Mouse (Mus musculus): ENCODE measurements around the gene Cyp2e1. TPM values are rescaled to one million over a fixed set of nuclear protein-coding genes. Genes with fewer than 3 reads are reported as not detected.

Cyp2e1 gene
- polyA plus RNA-seq (2015; fragmentation: Nextera tagmentation; extraction: Ambion mirVana): not detected in 2 replicates

GRCm38 (mm10) chr7:140763447-140764020 lies at the start of gene Cyp2e1:
Gene Cyp2e1 (plus strand): TSS chr7:140763739.
- Histone ChIP-seq H3K9me3 (ENCODE audit: control insufficient read depth, low read length) (no peaks in the 10 kb centered on the region), H3K36me3 (ENCODE audit: control insufficient read depth, insufficient read depth, low read length) (no peaks in the 10 kb centered on the region), H3K27me3 (replicated peaks; ENCODE audit: control insufficient read depth, insufficient read depth, low read length) (no peaks in the 10 kb centered on the region), H3K4me3 (ENCODE audit: low read length) (no peak within 1 kb of the TSS), H3K9ac (ENCODE audit: low read depth, low read length) (no peak within 1 kb of the TSS), H3K4me2 (ENCODE audit: low read length) (no peak within 1 kb of the TSS), H3K4me1 (ENCODE audit: control insufficient read depth, insufficient read depth, low read depth, low read length) (no peaks in the 10 kb centered on the region), H3K27ac (ENCODE audit: low read depth, low read length) (no peak within 1 kb of the TSS)
- 89% methylated on average over 7 of the region's 7 CpGs for WGBS
- ATAC-seq: no peak

DNA sequence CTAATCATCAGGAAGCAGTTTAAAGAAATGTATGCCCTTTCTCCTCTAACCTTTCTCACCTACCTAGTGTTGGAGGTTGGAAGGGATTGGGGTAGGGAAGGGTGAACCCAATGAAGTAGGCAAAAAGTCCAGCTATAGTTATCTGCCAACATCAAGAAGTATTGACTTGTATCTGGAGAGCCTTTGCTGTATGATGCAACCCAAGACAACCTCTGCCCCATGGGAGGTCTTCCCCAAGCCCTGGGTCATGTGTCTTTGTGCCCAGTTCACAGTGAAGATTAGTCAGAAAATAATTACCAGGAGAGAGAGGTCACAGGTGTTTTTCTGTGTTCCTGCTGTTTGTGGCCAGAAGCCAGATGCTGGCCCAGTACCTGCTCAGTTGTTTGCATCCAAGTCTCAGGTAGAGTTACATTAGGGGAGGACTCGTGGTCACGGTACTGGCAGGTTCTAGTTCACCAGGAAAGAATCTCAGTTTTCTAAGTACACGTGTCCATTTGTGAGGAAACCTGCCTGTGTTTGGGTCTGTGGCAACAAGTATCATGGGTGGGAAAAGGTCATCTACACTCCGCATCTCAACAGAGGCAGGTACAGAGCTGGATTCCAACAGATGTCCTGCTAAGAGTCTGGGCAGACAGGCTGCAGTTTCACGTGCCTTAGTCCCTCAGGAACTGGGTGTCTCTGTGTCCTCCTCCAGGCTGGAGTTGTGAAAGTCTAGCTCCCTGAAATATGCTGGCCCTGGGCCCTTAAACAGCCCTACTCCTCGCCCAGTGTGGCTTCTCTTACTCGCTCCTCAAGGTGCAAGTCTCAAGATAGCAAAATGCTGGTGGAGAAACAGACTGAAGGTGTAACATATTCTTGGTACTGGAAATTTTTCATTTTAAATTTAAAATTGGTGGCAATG lies 46.1 kb upstream of the Cyp2e1 start:
- ATAC-seq: no peak

GRCm38 (mm10) chr7:140721095-140721494 lies 42.4 kb upstream of the Cyp2e1 start:
- H3K4me3 ChIP-seq (ENCODE audit: low read length): no peak overlapping the region
- H3K36me3 ChIP-seq (ENCODE audit: control insufficient read depth, insufficient read depth, low read length): no peaks in the 10 kb centered on the region
- H3K9me3 ChIP-seq (ENCODE audit: control insufficient read depth, low read length): no peaks in the 10 kb centered on the region
- no peaks in the 10 kb centered on the region for H3K4me1 ChIP-seq (ENCODE audit: control insufficient read depth, insufficient read depth, low read depth, low read length)
- H3K27me3 ChIP-seq (replicated peaks; ENCODE audit: control insufficient read depth, insufficient read depth, low read length): no peaks in the 10 kb centered on the region
- H3K4me2 ChIP-seq (ENCODE audit: low read length): no peak overlapping the region
- no peak overlapping the region for H3K27ac ChIP-seq (ENCODE audit: low read depth, low read length)
- WGBS: 81% methylated on average over 6 of the region's 6 CpGs
- no peak overlapping the region for H3K9ac ChIP-seq (ENCODE audit: low read depth, low read length)
- no peak for ATAC-seq

More for the DNA sequence above, 46.1 kb upstream of the Cyp2e1 start:
- H3K4me3 ChIP-seq (ENCODE audit: low read length): no peak overlapping the region
- no peaks in the 10 kb centered on the region for H3K36me3 ChIP-seq (ENCODE audit: control insufficient read depth, insufficient read depth, low read length)
- WGBS: 84% methylated on average over 7 of the region's 7 CpGs
- no peak overlapping the region for H3K9ac ChIP-seq (ENCODE audit: low read depth, low read length)
- H3K27me3 ChIP-seq (replicated peaks; ENCODE audit: control insufficient read depth, insufficient read depth, low read length): no peaks in the 10 kb centered on the region
- H3K4me2 ChIP-seq (ENCODE audit: low read length): no peak overlapping the region
- no peaks in the 10 kb centered on the region for H3K4me1 ChIP-seq (ENCODE audit: control insufficient read depth, insufficient read depth, low read depth, low read length)
- no peak overlapping the region for H3K27ac ChIP-seq (ENCODE audit: low read depth, low read length)
- H3K9me3 ChIP-seq (ENCODE audit: control insufficient read depth, low read length): no peaks in the 10 kb centered on the region

DNA sequence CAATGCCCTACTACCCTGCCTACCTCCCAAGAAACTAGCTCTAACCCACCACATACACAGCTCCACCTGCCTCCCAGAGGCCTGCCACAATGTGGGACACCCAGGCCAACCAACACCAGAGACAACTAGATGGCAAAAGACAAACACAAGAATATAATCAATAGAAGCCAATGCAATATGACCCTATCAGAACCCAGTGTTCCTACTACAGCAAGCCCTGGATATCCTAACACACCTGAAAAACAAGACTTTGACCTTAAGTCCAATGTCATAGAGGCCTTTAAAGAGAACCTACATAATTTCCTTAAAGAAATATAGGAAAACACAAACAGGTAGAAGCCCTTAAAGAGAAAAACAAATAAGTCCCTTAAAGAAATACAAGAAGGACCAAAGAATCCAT lies 38.0 kb upstream of the Cyp2e1 start:
- no peaks in the 10 kb centered on the region for H3K4me1 ChIP-seq (ENCODE audit: control insufficient read depth, insufficient read depth, low read depth, low read length)
- no peaks in the 10 kb centered on the region; the same call in 1 of the 2 replicates for H3K9me3 ChIP-seq (ENCODE audit: control insufficient read depth, low read length)
- no peak overlapping the region for H3K9ac ChIP-seq (ENCODE audit: low read depth, low read length)
- H3K4me3 ChIP-seq (ENCODE audit: low read length): no peak overlapping the region
- no peak for ATAC-seq
- H3K27ac ChIP-seq (ENCODE audit: low read depth, low read length): no peak overlapping the region
- H3K4me2 ChIP-seq (ENCODE audit: low read length): no peak overlapping the region
- H3K27me3 ChIP-seq (replicated peaks; ENCODE audit: control insufficient read depth, insufficient read depth, low read length): no peaks in the 10 kb centered on the region
- H3K36me3 ChIP-seq (ENCODE audit: control insufficient read depth, insufficient read depth, low read length): no peaks in the 10 kb centered on the region

DNA sequence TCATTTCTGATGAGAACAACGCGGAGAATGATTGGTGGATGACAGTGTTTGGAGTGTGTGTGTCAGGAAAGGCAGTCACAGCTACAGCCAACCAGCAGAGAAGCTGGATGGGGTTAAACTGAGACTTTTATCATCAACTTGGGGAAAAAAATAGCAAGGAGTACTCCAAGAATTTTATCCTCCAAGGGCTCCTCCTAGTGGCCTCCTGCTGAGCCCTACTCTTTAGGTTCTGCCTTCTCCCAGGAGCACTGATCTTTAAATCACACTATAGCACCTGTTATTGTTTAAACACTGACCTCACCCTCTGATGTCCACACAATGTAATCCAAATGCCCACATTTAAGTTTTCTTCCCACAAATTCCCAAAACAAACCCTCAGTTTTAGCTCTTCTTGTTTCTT lies 30.4 kb upstream of the Cyp2e1 start:
- no peak overlapping the region for H3K4me2 ChIP-seq (ENCODE audit: low read length)
- no peaks in the 10 kb centered on the region for H3K36me3 ChIP-seq (ENCODE audit: control insufficient read depth, insufficient read depth, low read length)
- H3K4me3 ChIP-seq (ENCODE audit: low read length): no peak overlapping the region
- no peaks in the 10 kb centered on the region for H3K27me3 ChIP-seq (replicated peaks; ENCODE audit: control insufficient read depth, insufficient read depth, low read length)
- no peaks in the 10 kb centered on the region for H3K4me1 ChIP-seq (ENCODE audit: control insufficient read depth, insufficient read depth, low read depth, low read length)
- H3K9me3 ChIP-seq (ENCODE audit: control insufficient read depth, low read length): no peaks in the 10 kb centered on the region
- ATAC-seq: no peak
- H3K9ac ChIP-seq (ENCODE audit: low read depth, low read length): no peak overlapping the region
- 72% methylated on average over 2 of the region's 2 CpGs for WGBS
- no peak overlapping the region for H3K27ac ChIP-seq (ENCODE audit: low read depth, low read length)

DNA sequence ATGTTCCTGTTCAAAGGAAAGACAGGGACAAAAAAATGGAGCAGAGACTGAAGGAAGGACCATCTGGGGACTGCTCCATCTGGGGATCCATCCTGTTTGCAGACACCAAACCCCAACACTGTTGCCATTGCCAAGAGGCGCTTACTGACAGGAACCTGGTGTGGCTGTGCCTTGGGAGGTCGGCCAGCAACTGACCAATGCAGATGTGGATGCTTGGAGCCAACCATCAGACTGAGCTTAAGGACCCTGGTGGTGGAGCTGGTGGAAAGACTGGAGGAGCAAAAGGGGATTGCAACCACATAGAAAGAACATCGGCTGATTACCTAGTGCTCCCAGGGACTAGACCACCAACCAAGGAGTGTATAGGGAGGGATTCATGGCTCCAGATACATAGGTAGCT lies 16.1 kb upstream of the Cyp2e1 start:
- Histone ChIP-seq H3K4me3 (ENCODE audit: low read length) (no peak overlapping the region), H3K36me3 (ENCODE audit: control insufficient read depth, insufficient read depth, low read length) (no peaks in the 10 kb centered on the region), H3K27me3 (replicated peaks; ENCODE audit: control insufficient read depth, insufficient read depth, low read length) (no peaks in the 10 kb centered on the region), H3K9ac (ENCODE audit: low read depth, low read length) (no peak overlapping the region), H3K4me2 (ENCODE audit: low read length) (no peak overlapping the region), H3K27ac (ENCODE audit: low read depth, low read length) (no peak overlapping the region), H3K9me3 (ENCODE audit: control insufficient read depth, low read length) (no peaks in the 10 kb centered on the region), H3K4me1 (ENCODE audit: control insufficient read depth, insufficient read depth, low read depth, low read length) (no peaks in the 10 kb centered on the region)
- 87% methylated on average over 3 of the region's 3 CpGs for WGBS
- no peak for ATAC-seq

DNA sequence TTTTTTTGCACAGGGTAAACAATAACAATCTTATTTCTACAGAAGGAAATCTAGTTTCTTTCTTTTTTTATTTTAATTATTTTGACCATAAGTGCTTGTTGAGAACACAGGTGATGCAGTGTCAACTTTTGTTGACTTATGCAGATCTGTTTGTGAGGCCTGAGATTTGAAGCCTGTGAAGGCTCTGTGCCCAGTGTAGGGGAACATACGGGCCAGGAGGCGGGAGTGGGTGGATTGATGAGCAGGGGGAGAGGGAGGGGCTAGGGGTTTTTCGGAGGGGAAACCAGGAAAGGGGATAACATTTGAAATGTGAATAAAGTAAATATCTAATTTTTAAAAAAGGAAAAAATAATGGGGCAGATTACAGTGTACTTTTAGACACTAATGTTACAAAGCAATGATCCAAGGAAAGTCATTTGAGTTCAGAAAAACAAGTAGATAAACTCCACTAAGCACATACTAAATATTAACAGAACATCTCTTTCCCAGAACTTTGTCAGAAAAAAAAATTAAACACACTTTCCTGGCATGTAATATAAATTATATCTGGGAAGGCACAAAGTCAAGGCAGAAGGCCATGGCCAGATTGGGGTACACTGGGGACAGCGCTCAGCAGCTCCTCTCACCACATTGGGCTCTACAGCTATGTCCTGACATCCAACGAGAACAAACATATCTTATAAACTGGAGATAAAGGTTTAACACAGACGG lies 15.3 kb upstream of the Cyp2e1 start:
- Histone ChIP-seq H3K9me3 (ENCODE audit: control insufficient read depth, low read length) (no peaks in the 10 kb centered on the region), H3K4me3 (ENCODE audit: low read length) (no peak overlapping the region), H3K36me3 (ENCODE audit: control insufficient read depth, insufficient read depth, low read length) (no peaks in the 10 kb centered on the region), H3K27ac (ENCODE audit: low read depth, low read length) (no peak overlapping the region), H3K4me1 (ENCODE audit: control insufficient read depth, insufficient read depth, low read depth, low read length) (no peaks in the 10 kb centered on the region), H3K4me2 (ENCODE audit: low read length) (no peak overlapping the region), H3K9ac (ENCODE audit: low read depth, low read length) (no peak overlapping the region), H3K27me3 (replicated peaks; ENCODE audit: control insufficient read depth, insufficient read depth, low read length) (no peaks in the 10 kb centered on the region)
- 85% methylated on average over 6 of the region's 6 CpGs for WGBS
- ATAC-seq: no peak

- H3K27me3 ChIP-seq (replicated peaks; ENCODE audit: control insufficient read depth, insufficient read depth, low read length): no peaks in the 10 kb centered on the region
- WGBS: 79% methylated on average over 3 of the region's 3 CpGs
- no peaks in the 10 kb centered on the region for H3K36me3 ChIP-seq (ENCODE audit: control insufficient read depth, insufficient read depth, low read length)
- H3K9me3 ChIP-seq (ENCODE audit: control insufficient read depth, low read length): 0 out of 2 replicates have a peak, but pooled peaks cover 3% of the 10 kb centered on the region
- H3K4me3 ChIP-seq (ENCODE audit: low read length): no peak overlapping the region
- H3K4me1 ChIP-seq (ENCODE audit: control insufficient read depth, insufficient read depth, low read depth, low read length): no peaks in the 10 kb centered on the region
- no peak for ATAC-seq
- no peak overlapping the region for H3K4me2 ChIP-seq (ENCODE audit: low read length)
- no peak overlapping the region for H3K9ac ChIP-seq (ENCODE audit: low read depth, low read length)
- no peak overlapping the region for H3K27ac ChIP-seq (ENCODE audit: low read depth, low read length)
These were observed 14.7 kb upstream of the Cyp2e1 start for GRCm38 (mm10) chr7:140748827-140749160.

DNA sequence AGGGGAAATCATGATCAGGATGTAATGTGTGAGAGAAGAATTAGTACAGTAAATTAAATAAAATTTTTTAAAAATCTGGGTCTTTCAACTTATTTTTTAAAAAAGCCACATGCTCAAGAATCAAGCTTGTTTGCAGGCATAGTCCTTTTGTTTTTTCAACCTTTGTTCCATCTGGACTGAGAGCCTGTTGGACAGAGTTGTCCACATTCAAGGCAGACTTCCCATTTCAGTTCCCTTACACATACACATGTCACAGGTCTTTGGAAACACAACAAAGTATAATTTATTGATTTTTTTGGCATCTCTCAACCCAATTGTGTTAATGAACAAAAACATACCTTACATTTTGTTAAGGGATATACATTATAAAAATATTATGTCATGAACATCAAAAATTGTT lies 9.0 kb upstream of the Cyp2e1 start:
- Histone ChIP-seq H3K36me3 (ENCODE audit: control insufficient read depth, insufficient read depth, low read length) (no peaks in the 10 kb centered on the region), H3K4me3 (ENCODE audit: low read length) (no peak overlapping the region), H3K9ac (ENCODE audit: low read depth, low read length) (no peak overlapping the region), H3K27me3 (replicated peaks; ENCODE audit: control insufficient read depth, insufficient read depth, low read length) (no peaks in the 10 kb centered on the region), H3K27ac (ENCODE audit: low read depth, low read length) (no peak overlapping the region), H3K4me1 (ENCODE audit: control insufficient read depth, insufficient read depth, low read depth, low read length) (no peaks in the 10 kb centered on the region), H3K4me2 (ENCODE audit: low read length) (no peak overlapping the region), H3K9me3 (ENCODE audit: control insufficient read depth, low read length) (peaks cover 9% of the 10 kb centered on the region; the same call in 1 of the 2 replicates)
- ATAC-seq: no peak
